In the genomic region with DNA sequence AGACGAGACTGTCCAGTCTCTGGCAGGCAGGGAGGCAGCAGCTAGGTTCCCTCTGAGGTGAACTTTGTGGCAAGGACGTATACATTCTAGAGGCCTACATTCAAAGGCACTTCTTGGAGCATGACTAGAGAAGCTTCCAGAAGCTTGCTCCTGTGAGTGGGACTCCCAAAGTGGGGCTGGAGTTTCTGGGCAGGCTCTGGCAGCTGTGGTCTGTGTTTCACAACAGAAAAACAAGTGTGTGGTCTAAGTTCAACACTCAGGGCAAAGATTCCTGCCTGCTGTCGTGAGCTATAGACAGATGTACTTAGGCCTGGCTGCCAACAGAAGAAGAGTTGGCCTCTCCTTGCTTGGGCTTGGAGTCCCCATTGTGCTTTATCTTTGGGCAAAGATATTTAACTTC, we compare ENCODE assay signal across 15 mouse cellular contexts.
"Had no signal": no experiment of that assay in that cellular context is flagged by ENCODE, and none has a peak within 500 bp of the region (broad histone marks: within the 10 kb centered on the region; RNA-seq: fewer than 3 reads in every experiment).

No protein-coding gene starts in this region.

- DNase-seq: kidney, adult 2 months; kidney, postnatal 14 days; kidney, postnatal 4 days; liver; lung, postnatal 36 days; midbrain, embryonic 14.5 days; thymus, adult 18-20 months; thymus, postnatal 36 days had no signal

- H3K36me3 ChIP-seq: limb, embryonic 10.5 days; limb, embryonic 13.5 days; liver, embryonic 12.5 days; liver, embryonic 15.5 days; midbrain, embryonic 10.5 days had no signal

- H3K27ac ChIP-seq: limb, embryonic 10.5 days; limb, embryonic 13.5 days; liver, embryonic 12.5 days; liver, embryonic 15.5 days; midbrain, embryonic 10.5 days had no signal

- H3K9ac ChIP-seq: limb, embryonic 13.5 days; liver, embryonic 12.5 days; liver, embryonic 15.5 days had no signal

- H3K27me3 ChIP-seq: limb, embryonic 13.5 days; liver, embryonic 12.5 days; liver, embryonic 15.5 days had no signal

- H3K4me3 ChIP-seq: limb, embryonic 10.5 days; limb, embryonic 13.5 days; liver, embryonic 12.5 days; liver, embryonic 15.5 days; megakaryocyte, embryonic 14.5 days; midbrain, embryonic 10.5 days had no signal

- ATAC-seq: intestine, postnatal 0 days; liver, embryonic 12.5 days had no signal

- H3K4me2 ChIP-seq: limb, embryonic 13.5 days; liver, embryonic 12.5 days; liver, embryonic 15.5 days had no signal

- H3K9me3 ChIP-seq: limb, embryonic 10.5 days; limb, embryonic 13.5 days; liver, embryonic 12.5 days; liver, embryonic 15.5 days; midbrain, embryonic 10.5 days had no signal
